Mouse (Mus musculus) stomach, embryonic 14.5 days (tissue): Measurements from ENCODE around the gene Pxk. TPM values are rescaled to one million over a fixed set of nuclear protein-coding genes. Genes with fewer than 3 reads are reported as not detected.

Experiments
- ATAC-seq: fragments of 200-750 bp; cut with Nextera tagmentation; 2 replicates; pipeline ENCODE4 v1.8.0; 2017; ENCODE audit warnings: low read depth, moderate TSS enrichment; ENCODE audit not compliant: insufficient number of reproducible peaks, insufficient read depth, low FRiP score
- H3K27ac ChIP-seq: fragments of 300-500 bp; sonication (generic); 2 replicates; pipeline ENCODE4 v1.5.1; 2014; ENCODE audit warnings: mild to moderate bottlenecking, low read length, moderate library complexity, mixed read lengths
- H3K27me3 ChIP-seq: fragments of 300-500 bp; sonication (generic); 2 replicates; pipeline ENCODE4 v1.6.1; 2014; ENCODE audit warnings: low read length, control low read depth, mixed read lengths; ENCODE audit not compliant: control insufficient read depth, insufficient read depth
- H3K36me3 ChIP-seq: fragments of 300-500 bp; sonication (generic); 2 replicates; pipeline ENCODE4 v1.6.1; 2014; ENCODE audit warnings: mild to moderate bottlenecking, control low read depth, low read length, moderate library complexity, mixed read lengths; ENCODE audit not compliant: control insufficient read depth, insufficient read depth
- H3K4me1 ChIP-seq: fragments of 300-500 bp; sonication (generic); 2 replicates; pipeline ENCODE4 v1.6.1; 2014; ENCODE audit warnings: low read length, control low read depth, mixed read lengths; ENCODE audit not compliant: control insufficient read depth, insufficient read depth
- H3K4me2 ChIP-seq: fragments of 300-500 bp; sonication (generic); replicated peaks from 2 replicates; pipeline ENCODE4 v1.6.1; 2014; ENCODE audit warnings: low read depth, low read length, control low read depth
- H3K4me3 ChIP-seq: fragments of 300-500 bp; sonication (generic); 2 replicates; pipeline ENCODE4 v1.5.1; 2014; ENCODE audit warnings: low read depth, low read length, control low read depth
- H3K9ac ChIP-seq: fragments of 300-500 bp; sonication (generic); replicated peaks from 2 replicates; pipeline ENCODE4 v1.6.1; 2014; ENCODE audit warnings: low read depth, mild to moderate bottlenecking, control low read depth, low read length, moderate library complexity, mixed read lengths
- H3K9me3 ChIP-seq: fragments of 300-500 bp; sonication (generic); 2 replicates; pipeline ENCODE4 v1.6.1; 2016; ENCODE audit warnings: low read depth, low read length, control low read depth; ENCODE audit not compliant: control insufficient read depth
- WGBS: fragments of 180-500 bp; shearing (Covaris S2); extraction: QIAGEN DNeasy Blood & Tissue Kit; methylation state at CpG from one replicate; pipeline ENCODE4 v1.1.7; 2014; 5-methylcytosine and 5-hydroxymethylcytosine counted together
- polyA plus RNA-seq: library from polyadenylated mRNA; unstranded; fragments of >200 nt; fragmentation: Nextera tagmentation; extraction: Ambion mirVana; gene quantifications from 2 replicates; pipeline ENCODE4 v1.2.1, GENCODE M21; 2014

Pxk gene
- polyA plus RNA-seq: 42.8 and 47.2 TPM in 2 replicates

- Histone ChIP-seq H3K9me3 (no peaks in the 10 kb centered on the region), H3K9ac (peak within 1 kb of the TSS; percentile 71), H3K4me2 (peak within 1 kb of the TSS; percentile 70), H3K4me3 (peak within 1 kb of the TSS; percentile 75), H3K27ac (no peak within 1 kb of the TSS), H3K36me3 (no peaks in the 10 kb centered on the region), H3K4me1 (peaks cover 8% of the 10 kb centered on the region; the same call in 1 of the 2 replicates), H3K27me3 (no peaks in the 10 kb centered on the region)
- ATAC-seq: peak; percentile 89
- under 1% methylated on average over 69 of the region's 89 CpGs for WGBS
Measured at GRCm38 (mm10) chr14:8097978-8098686, at the start of gene Pxk. Gene Pxk, plus strand, starts transcription at chr14:8098211.

- Histone ChIP-seq H3K4me2 (no peak overlapping the region), H3K36me3 (0 out of 2 replicates have a peak, but pooled peaks cover 4% of the 10 kb centered on the region), H3K9me3 (no peaks in the 10 kb centered on the region), H3K4me3 (no peak overlapping the region), H3K27ac (no peak overlapping the region), H3K4me1 (no peaks in the 10 kb centered on the region), H3K27me3 (no peaks in the 10 kb centered on the region), H3K9ac (no peak overlapping the region)
- WGBS: 83% methylated on average over 10 of the region's 10 CpGs
- ATAC-seq: no peak
Measured at GRCm38 (mm10) chr14:8049334-8049733, 48.7 kb upstream of the Pxk start.

- Histone ChIP-seq H3K4me1 (no peaks in the 10 kb centered on the region), H3K9me3 (no peaks in the 10 kb centered on the region), H3K27me3 (no peaks in the 10 kb centered on the region), H3K36me3 (peaks cover 4% of the 10 kb centered on the region; the same call in 1 of the 2 replicates), H3K4me2 (no peak overlapping the region), H3K27ac (no peak overlapping the region), H3K4me3 (no peak overlapping the region), H3K9ac (no peak overlapping the region)
- whole genome bisulfite sequencing: 94% methylated on average over 2 of the region's 2 CpGs
- no peak for ATAC-seq
Measured at GRCm38 (mm10) chr14:8051869-8052268, 46.1 kb upstream of the Pxk start.

- Histone ChIP-seq H3K4me1 (no peaks in the 10 kb centered on the region), H3K9ac (no peak overlapping the region), H3K4me3 (no peak overlapping the region), H3K9me3 (no peaks in the 10 kb centered on the region), H3K27ac (no peak overlapping the region), H3K27me3 (no peaks in the 10 kb centered on the region), H3K36me3 (peaks cover 4% of the 10 kb centered on the region; the same call in 1 of the 2 replicates), H3K4me2 (no peak overlapping the region)
- ATAC-seq: no peak
- WGBS: 95% methylated on average over 7 of the region's 7 CpGs
Measured at GRCm38 (mm10) chr14:8052661-8053060, 45.4 kb upstream of the Pxk start.

- no peaks in the 10 kb centered on the region for H3K4me1 ChIP-seq
- 37% methylated on average over 17 of the region's 17 CpGs for WGBS
- H3K4me2 ChIP-seq: no peak overlapping the region
- no peak overlapping the region for H3K4me3 ChIP-seq
- H3K36me3 ChIP-seq: no peaks in the 10 kb centered on the region; the same call in 1 of the 2 replicates
- H3K27ac ChIP-seq: no peak overlapping the region
- H3K9me3 ChIP-seq: no peaks in the 10 kb centered on the region
- H3K27me3 ChIP-seq: no peaks in the 10 kb centered on the region
- ATAC-seq: peak; percentile 87
- H3K9ac ChIP-seq: no peak overlapping the region
Measured at GRCm38 (mm10) chr14:8054310-8055102, 43.5 kb upstream of the Pxk start.

GRCm38 (mm10) chr14:8056076-8056475 lies 41.9 kb upstream of the Pxk start:
- no peak for ATAC-seq
- Histone ChIP-seq H3K9ac (no peak overlapping the region), H3K4me2 (no peak overlapping the region), H3K4me1 (no peaks in the 10 kb centered on the region), H3K36me3 (no peaks in the 10 kb centered on the region; the same call in 1 of the 2 replicates), H3K4me3 (no peak overlapping the region), H3K27ac (no peak overlapping the region), H3K27me3 (no peaks in the 10 kb centered on the region), H3K9me3 (no peaks in the 10 kb centered on the region)
- 89% methylated on average over 5 of the region's 5 CpGs for WGBS

- 87% methylated on average over 7 of the region's 7 CpGs for WGBS
- Histone ChIP-seq H3K9me3 (no peaks in the 10 kb centered on the region), H3K27me3 (no peaks in the 10 kb centered on the region), H3K4me2 (no peak overlapping the region), H3K9ac (no peak overlapping the region), H3K27ac (no peak overlapping the region), H3K4me1 (0 out of 2 replicates have a peak, but pooled peaks cover 5% of the 10 kb centered on the region), H3K4me3 (no peak overlapping the region), H3K36me3 (no peaks in the 10 kb centered on the region; the same call in 1 of the 2 replicates)
- ATAC-seq: no peak
Measured at GRCm38 (mm10) chr14:8059938-8060337, 38.1 kb upstream of the Pxk start.

- peak; percentile 65; the same call in 1 of the 2 replicates for ATAC-seq
- H3K4me2 ChIP-seq: no peak overlapping the region
- H3K27ac ChIP-seq: peak overlapping the region; percentile 53
- H3K9ac ChIP-seq: no peak overlapping the region
- WGBS: 24% methylated on average over 3 of the region's 3 CpGs
- H3K36me3 ChIP-seq: no peaks in the 10 kb centered on the region
- no peaks in the 10 kb centered on the region for H3K9me3 ChIP-seq
- 0 out of 2 replicates have a peak, but pooled peaks cover 5% of the 10 kb centered on the region for H3K4me1 ChIP-seq
- no peak overlapping the region for H3K4me3 ChIP-seq
- H3K27me3 ChIP-seq: no peaks in the 10 kb centered on the region
Measured at GRCm38 (mm10) chr14:8062076-8062475, 35.9 kb upstream of the Pxk start.
